Mouse (Mus musculus): ENCODE data around the gene Ubox5.
A peak's percentile ranks its signal among the peaks of the same experiment; 100 is the strongest.
"Not testable (repeated sequence)": the region's sequence is repeated elsewhere in the genome, so short reads cannot be mapped to it uniquely, and the experiment has no call there.

Ubox5 gene

DNA sequence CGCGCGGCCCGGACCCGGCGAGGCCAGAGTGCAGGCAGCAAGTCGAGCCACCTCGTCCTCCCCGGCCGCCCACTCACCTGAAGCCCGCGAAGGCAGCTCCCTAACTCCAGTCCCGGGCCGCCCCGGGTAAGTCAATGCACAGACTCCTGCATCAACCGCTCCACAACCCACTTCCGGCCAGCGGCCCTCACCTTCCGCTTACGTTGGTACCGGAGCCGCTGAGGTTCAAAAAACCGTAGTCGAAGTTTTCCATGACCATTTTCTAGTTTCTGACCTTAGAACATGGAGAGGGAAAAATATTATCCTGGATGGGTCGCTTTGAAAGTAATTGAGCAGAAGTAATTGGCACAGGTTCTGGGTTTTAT is at the start of gene Ubox5, which contains the start of gene Fastkd5:
Gene Ubox5 (minus strand): TSS at position 200 of the 365 bp plus-strand sequence.
Gene Fastkd5 (minus strand): TSS at position 189 of the 365 bp plus-strand sequence.
- DNase-seq (ENCODE audit: low spot score), result peak; percentile 95

DNA sequence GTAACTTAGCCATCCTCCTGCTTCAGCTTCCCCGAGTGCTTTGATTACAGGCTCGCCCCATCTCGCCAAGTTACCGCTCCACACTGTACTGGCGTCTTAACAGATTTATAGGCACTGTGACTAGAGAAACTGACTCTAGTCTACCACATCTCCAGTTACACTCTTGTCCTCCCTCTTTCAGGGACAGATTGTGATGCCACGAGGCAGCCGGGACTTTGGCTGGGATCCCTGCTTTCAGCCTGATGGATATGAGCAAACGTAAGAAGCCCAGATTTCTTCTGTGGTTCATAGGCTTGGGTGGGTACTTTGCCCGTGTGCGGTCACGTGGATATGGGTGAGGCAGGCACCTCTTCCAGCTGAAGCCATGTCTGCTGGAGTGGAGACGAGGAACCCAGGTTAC is 49.3 kb upstream of the Ubox5 start:
- DNase-seq (ENCODE audit: low spot score), result no peak

DNA sequence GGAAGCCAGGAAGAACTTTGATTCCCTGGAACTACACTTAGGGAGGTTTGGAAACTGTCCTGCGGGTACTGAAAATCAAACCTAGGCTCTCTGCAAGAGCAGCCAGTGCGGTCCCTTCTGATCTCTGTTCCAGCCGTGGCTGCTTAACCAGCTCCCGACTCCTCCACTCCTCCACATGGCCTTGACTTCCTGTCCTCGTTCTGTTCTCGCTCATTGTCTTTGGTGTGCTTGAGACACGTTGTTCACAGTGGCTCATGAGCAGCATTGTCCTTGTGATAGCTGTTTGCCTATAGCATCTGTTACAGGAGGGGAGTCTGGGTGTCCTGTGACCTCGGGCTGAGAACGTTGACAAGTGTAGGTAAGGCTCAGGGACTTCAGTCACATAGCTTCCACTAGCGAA is 47.4 kb upstream of the Ubox5 start:
- DNase-seq (ENCODE audit: low spot score), result no peak

DNA sequence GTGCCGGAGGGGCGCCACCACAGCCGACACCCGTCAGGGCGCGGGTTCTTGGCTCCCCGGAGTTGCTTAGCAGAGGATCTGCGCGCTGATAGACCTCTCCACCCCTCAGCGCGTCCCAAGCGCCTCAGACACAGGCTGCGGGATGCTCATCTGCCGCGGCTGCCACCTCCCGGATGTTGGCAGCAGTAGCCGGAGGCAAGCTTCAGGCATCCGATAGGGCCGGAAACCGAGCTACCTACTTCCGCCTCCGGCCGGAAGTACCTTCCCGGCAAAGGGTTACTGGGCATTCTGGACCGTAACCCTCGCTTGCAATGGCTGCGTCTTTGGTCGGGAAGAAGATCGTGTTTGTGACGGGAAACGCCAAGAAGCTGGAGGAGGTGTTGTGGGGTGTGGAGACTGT is 37.7 kb upstream of the Ubox5 start, which contains the start of gene Itpa:
Gene Itpa (plus strand): TSS at position 52 of the 400 bp plus-strand sequence.
- DNase-seq (ENCODE audit: low spot score), result peak; percentile 95

DNA sequence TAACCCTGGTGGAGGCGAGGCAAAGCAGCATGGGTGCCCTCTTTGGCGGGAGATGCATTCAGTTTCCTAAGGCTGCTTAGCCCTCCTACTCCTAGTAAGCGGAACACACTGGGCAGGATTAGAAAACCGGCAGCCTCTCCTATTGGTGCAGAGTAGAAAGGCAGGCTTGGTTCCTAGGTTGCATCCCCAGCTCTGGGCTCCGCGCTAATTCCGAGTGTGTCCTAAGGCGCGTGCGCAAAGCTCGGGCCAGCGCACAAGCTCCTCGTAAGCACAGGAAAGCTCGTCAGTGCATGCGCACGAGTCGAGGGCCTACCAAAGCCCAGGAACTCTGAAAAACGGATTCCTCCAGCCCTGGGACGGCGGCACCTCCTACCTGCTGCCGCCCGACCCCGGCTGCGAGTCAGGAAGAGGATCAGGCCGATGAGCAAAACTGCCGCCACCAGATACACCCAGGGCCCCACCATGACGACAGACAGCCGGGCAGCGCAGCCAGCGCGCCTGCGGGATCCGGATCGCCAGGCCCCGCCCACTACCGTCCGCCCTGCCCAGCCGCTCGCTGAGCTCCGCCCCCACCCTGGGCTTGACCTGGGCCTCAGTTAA is 34.4 kb upstream of the Ubox5 start, which contains the start of gene Ddrgk1:
Gene Ddrgk1 (minus strand): TSS at position 558 of the 600 bp plus-strand sequence.
- DNase-seq (ENCODE audit: low spot score), result peak; percentile 97

DNA sequence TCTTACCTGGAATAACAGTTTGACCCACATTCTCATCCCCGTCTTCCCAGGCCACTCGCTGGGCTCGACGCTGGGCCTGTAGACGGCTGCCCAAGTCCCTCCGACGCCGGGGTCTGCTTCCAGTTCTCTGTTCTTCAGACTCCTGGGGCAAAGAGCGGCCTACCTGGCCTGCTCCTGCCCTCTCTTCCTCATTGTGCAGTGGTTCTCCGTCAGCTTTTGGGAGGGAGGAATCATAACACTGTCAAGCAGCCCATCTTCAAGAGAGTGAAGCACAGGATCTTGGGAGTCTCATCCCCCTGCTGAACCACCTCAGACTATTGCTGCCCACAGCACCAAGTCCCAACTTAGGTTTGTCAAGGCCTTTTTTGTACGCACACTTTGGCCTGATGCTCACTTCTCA is 33.5 kb upstream of the Ubox5 start:
- DNase-seq (ENCODE audit: low spot score), result no peak

DNA sequence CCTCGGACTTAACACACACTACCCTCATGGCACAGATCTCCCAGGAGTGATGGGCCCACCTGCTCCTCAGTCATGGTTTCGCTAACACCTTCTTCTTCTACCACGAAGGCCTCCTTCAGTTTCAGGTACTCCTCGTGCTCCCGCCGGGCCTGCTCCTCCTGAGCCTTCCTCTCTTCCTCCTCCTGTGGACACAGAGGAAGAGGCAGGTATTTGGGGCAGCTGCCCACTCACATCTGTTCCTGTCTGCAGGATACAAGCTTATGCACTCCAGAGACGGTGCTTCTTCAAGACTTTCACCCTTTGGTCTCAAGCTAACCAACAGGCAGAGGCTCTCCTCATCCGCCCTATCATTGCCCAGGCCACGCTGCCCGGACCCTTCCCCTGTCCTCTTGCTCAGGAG is 28.7 kb upstream of the Ubox5 start:
- DNase-seq (ENCODE audit: low spot score), result no peak

DNA sequence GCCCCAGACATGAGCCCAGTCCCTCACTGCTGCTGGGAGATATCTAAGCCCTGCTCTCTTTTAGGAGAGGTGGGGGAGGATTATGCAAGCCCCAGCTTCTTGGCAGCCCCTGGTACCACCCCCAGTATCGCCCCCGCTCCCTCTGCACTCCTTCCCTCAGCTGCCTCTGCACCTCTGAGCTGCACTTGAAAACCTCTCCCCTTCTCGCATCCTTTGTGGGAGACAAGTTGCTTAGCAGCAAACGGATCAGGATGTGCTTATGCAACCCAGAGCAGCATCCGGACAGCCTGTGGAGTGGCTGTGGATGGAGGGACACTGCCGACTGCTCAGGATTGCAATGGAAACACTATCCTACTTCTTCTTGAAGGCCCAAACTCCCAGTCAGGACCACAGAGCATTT is 27.7 kb upstream of the Ubox5 start:
- DNase-seq (ENCODE audit: low spot score), result no peak

DNA sequence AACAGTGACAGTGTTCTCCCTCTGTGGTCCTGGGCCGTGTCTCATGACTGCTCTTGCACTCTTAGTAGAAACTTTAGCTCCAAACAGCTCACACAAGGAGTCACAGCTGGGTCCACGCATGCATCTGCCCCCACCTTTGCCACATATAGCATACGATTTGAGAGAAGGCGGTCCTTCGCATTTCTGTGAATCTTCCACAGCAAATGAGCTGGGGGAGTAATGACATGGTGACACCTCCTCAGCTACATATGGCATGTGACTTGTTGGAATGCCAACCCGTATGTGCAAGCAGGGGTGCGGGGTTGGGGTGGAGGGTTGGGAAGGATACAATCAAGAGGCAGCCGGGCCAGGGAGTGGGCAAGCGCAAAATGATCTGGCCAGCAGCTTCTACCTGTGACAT is 26.7 kb upstream of the Ubox5 start:
- no peak for DNase-seq (ENCODE audit: low spot score)

DNA sequence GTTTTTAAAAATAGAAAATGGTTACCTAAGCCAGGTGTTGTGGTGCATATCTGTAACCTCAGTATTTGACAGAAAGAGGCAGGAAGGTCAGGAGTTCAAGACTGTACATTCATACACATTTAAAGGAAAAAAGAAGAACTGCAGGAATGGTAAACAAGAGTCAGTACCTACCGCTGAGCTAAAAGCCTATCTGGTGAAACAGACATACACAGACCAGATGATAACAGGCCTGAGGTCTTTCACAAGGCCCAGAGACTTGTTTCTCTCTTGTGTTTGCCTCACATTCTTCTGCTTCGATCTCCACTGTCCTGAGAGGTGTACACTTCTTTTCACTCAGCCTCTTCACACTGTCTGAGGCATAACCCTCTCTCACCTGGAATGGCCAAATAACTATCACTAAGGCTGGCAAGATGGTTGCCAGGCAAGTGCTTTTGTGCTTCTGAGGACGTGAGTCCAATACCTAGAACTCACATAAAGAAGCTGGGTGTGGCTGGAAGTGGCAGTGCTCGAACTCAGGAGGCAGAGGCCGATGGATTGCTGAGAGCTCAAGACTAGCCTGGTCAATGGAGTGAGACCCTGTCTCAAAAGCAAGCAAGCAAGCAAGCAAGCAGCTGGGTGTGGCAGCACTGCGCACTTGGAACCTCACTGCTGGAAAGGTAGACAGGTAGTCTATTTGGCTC is 26.0 kb upstream of the Ubox5 start:
- DNase-seq (ENCODE audit: low spot score), result no peak

DNA sequence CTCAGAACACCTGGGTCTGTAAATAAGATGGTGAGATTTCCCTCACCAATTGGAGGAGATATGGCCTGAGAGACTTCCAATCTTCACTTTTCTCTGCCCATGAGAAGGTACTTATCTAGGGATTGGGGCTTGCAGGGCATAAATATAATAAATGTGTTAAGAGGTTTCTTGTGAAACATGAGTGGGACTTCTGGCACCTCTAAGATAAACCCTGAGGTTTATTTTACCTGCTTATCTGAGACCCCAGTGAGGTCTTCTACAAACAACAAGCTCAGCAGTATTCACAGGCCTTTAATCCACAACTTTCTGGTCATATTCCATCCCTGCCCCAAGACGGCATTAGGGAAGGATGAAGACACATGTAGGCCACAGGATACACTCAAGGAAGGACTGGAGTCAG is 23.9 kb upstream of the Ubox5 start:
- DNase-seq (ENCODE audit: low spot score), result no peak

DNA sequence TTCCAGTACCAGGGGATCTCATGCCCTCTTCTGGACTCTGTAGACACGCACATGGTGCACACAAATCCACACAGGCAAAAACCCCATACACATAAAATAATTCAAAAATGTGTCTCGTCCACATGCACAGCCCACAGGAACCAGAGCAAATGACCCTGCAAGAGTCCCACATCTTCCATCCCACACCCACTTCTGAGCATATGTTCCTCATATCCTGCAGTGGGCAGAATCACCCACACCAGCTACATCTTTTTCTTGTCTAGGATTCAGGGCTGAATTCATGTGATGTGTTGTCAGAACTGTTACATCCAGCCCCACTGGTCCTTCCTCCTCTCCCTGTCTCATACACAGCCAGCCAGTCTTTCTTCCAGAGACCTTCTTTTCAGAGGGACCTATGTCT is 23.5 kb upstream of the Ubox5 start:
- DNase-seq (ENCODE audit: low spot score), result no peak

DNA sequence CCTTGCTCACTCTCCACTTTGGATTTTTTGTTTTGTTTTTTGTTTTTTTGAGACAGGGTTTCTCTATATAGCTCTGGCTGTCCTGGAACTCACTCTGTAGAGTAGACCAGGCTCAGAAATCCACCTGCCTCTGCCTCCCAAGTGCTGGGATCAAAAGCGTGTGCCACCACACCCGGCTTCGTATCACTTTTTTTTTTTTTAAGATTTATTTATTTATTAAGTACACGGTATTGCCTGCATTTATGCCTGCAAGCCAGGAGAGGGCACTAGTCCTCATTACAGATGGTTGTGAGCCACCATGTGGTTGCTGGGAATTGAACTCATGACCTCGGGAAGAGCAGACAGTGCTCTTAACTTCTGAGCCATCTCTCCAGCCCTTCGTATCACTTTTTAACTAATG is 19.2 kb upstream of the Ubox5 start:
- not testable (repeated sequence) for DNase-seq (ENCODE audit: low spot score)

DNA sequence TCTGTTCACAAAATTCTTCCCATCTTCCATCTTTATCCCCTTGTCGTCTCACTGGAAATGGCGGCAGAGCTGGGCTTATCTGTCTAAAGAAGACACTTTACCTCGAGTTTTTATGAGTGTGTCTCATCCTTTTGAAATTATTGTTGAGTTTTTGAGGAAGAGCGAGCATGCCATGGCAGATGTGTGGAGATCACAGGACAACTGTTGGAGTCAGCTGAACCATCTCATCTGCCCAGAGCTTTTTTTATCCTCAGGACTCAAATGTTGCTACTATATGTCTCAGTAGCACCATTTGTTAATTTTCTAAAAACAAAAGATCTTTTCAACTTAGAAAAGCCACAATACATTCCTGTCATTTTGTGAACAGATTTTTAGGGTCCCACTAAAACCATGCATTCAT is 15.4 kb upstream of the Ubox5 start:
- DNase-seq (ENCODE audit: low spot score), result no peak

DNA sequence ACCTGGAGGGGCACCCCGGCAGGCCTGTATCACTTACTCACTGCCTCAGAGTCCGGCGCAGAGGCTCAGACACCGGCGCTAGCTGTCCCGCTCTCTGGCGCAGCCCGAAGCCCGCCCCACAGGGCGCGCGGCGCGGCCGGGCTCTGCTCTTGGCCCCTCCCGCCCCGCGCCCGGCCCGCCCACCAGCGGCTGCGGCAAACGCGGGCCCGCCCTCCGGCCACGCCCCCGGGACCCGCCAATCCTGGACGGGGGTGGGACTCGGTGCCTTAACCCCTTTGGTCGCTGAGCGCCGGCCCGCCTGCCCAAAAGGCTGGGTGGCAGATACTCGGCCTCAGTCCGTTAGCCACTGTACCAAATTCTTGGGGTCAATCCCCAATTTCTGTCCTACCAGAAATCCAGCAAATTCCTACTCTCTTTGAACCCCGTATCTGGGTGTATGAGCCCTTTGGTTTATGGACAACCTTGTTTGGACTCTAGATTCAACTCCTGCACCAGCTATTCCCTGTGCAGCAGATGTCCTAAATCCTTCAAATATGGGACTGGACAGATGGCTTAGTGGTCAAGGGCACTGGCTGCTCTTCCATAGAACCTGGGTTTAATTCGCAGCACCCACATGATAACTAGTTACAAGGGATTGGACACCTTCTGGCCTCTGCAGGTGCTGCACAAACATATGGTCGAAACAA is 13.0 kb upstream of the Ubox5 start, which contains the start of gene Lzts3:
Gene Lzts3 (minus strand): TSS at position 120 of the 686 bp plus-strand sequence.
- peak; percentile 95 for DNase-seq (ENCODE audit: low spot score)

DNA sequence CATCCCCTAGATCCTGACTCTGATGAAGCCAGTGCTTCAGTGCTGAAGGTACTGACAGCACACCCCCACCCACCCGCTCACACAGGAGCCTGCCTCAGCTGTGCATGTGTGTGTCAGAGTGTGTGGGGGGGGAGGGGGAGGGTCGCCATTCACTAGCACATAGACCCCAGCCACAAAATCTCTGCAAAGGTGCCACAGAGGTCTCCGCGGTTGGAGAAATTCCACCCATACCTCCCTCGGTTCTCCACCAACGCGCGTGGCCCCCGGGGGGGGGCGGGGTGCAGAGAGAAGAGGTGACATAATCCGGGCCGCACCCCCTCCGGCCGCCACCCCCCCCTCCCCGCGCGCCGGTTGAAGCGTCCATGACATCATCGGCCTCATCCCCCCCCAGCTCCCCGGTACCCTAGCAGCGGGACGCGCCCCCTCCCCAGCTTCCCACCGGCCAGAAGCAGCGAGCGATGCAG is 12.4 kb upstream of the Ubox5 start:
- peak; percentile 49 for DNase-seq (ENCODE audit: low spot score)

DNA sequence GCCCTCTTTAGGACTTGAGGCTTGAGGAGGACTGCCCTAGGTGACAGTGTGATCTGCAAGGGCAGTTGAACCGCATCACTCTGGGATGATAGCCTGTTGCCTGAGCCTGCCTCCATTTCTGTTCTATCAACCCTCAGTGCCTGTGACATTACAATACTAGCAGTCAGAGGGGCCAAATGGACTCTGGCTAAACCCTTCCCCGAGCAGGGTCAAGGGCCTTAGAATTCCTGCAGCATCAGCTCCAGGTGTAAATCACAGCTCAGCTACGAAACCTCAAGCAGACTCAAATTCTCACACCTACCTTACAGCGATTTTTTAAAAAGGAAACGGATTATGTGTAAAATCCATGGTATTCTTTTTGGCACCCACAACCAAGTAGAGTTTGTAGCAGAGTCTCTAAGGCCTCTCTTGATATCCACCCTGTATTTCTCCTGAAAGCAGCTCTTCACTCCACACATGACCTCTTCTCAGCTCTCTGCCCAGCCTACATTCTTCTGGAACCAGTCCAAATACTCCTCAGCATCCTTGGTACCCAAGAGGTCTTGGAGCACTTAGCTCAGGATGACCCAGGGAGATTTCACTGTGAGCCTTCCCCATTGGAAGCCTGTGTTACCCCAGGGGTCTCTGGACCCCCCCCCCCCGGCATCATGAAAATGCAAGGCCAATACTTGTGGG is 11.7 kb upstream of the Ubox5 start:
- DNase-seq (ENCODE audit: low spot score), result no peak

DNA sequence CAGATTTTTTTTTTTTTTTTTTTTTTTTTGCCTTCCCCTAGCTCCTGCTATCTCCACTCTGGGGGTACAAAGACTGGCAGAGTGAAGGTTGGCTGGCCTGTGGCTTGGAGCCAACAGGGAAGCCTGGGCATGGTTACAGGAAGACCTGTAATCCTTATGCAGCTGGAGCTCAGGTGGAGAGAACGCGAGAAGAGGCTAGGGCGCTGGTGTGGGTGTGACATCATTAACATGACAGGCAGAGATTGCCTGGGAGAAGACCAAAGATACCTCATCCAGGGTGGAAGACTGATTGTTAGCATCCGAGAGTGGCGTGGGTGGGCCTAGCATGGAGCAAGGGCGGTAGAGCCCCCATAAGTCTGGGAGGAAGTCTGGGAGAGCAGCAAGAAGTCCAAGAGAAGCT is 9.4 kb upstream of the Ubox5 start:
- no peak for DNase-seq (ENCODE audit: low spot score)

DNA sequence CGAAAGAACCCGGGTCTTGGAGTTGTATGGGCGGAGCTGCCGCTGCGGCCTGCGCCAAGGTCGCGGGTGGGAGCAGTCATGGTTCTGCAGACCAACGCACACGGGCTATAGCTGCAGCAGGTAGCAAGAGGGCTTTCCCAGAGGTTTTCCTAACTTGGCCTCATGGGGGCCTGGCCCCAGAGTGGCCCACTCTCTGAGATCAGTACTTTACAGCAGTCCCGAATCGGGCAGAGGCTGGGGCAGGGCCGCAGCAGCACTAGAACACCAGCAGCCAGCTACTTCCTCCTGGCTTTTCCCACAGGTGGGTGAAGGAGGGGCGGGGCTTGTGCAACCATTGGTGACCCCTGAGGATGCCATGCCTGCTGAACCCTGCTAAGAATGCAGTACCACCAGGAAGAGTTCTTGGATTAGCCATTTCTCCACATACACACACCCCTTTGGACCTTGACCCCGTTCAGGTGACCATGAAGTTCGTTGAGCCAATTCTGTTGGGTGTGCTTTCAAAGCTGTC is 8.3 kb upstream of the Ubox5 start:
- no peak for DNase-seq (ENCODE audit: low spot score)

DNA sequence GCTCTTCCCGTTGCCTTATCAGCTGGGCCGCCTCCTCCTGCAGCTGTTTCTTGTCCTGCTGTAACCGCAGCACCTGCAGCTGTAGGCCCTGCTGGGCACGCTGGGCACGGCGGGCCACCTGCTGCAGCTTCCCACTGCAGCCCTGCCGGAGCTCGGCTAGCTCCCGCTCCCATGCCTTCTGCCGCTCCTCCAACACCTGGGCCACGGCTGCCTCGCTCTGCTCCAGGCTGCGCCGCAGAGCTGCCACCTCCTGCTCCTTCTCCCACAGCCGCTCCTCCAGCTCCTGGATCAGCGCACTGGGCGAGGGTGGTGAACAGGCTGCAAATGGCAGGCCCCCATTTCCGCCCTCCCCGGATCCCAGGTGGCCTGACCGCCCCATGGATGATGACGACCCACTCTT is 6.0 kb upstream of the Ubox5 start:
- no peak for DNase-seq (ENCODE audit: low spot score)

DNA sequence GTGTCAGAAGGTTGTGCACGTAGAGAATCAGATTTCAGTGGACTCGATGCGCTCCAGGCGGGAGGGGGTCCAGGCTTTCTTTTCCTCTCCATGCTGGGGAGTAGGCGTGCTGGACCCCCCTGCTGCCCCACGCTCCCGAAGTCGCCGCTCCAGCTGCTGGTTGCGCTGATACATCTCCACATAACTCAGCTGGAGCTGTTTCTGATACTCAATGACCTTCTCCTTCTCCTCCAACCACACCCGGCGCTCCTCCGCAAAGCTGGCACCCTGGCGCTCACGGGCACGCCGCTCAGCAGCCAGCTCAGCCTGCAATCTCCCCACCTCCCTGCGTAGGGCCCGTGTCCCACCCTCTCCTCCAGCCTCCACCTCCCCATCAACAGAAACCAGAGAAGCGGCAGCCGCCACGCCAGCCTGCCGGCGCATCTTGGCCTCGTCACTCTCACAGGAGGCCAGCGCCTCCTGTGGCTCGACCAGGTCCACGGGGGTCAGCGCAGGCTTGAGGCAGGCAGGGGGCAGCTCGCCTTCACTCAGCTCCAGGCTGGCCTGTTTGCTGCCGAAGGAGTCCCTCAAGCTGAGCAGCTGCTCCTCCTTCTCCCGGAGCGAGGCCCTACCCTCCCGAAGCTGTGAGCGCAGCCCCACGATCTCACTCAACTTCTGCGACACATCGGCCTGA is 5.0 kb upstream of the Ubox5 start:
- peak; percentile 66 for DNase-seq (ENCODE audit: low spot score)

Data from embryo, embryonic 10.5 days (tissue).